Mouse (Mus musculus): Measurements from ENCODE around the gene Lemd1.

The Lemd1 gene

GRCm38 (mm10) chr1:132164780-132165518 lies 26.3 kb upstream of the Lemd1 start:
- no peak for DNase-seq (ENCODE audit: low spot score in 2 of 2)

GRCm38 (mm10) chr1:132165859-132166258 lies 25.4 kb upstream of the Lemd1 start:
- DNase-seq (ENCODE audit: low spot score in 2 of 2): no peak

GRCm38 (mm10) chr1:132168115-132168767 lies 23.0 kb upstream of the Lemd1 start:
- DNase-seq (ENCODE audit: low spot score in 2 of 2): no peak

- no peak for DNase-seq (ENCODE audit: low spot score in 2 of 2)
These were observed 20.5 kb upstream of the Lemd1 start for GRCm38 (mm10) chr1:132170698-132171097.

- DNase-seq (ENCODE audit: low spot score in 2 of 2): no peak
These were observed 19.6 kb upstream of the Lemd1 start for GRCm38 (mm10) chr1:132171619-132172018.

- DNase-seq (ENCODE audit: low spot score in 2 of 2): no peak
These were observed 4.9 kb upstream of the Lemd1 start for GRCm38 (mm10) chr1:132186303-132186702.

- no peak for DNase-seq (ENCODE audit: low spot score in 2 of 2)
These were observed 2.7 kb upstream of the Lemd1 start for GRCm38 (mm10) chr1:132188442-132189066.

- DNase-seq (ENCODE audit: low spot score in 2 of 2): no peak
These were observed 2.0 kb upstream of the Lemd1 start for GRCm38 (mm10) chr1:132189231-132189630.

GRCm38 (mm10) chr1:132190040-132190513 lies 1.2 kb upstream of the Lemd1 start:
- peak in 1 of 2 experiments; percentile 60 for DNase-seq (ENCODE audit: low spot score in 2 of 2)

GRCm38 (mm10) chr1:132190621-132191092 lies 574 bp upstream of the Lemd1 start:
- DNase-seq (ENCODE audit: low spot score in 2 of 2): peak in 1 of 2 experiments; percentile 25

- peak in 1 of 2 experiments; percentile 36 for DNase-seq (ENCODE audit: low spot score in 2 of 2)
These were observed 802 bp downstream of the Lemd1 start for GRCm38 (mm10) chr1:132191786-132192680.

- no peak for DNase-seq (ENCODE audit: low spot score in 2 of 2)
These were observed 2.6 kb downstream of the Lemd1 start for GRCm38 (mm10) chr1:132193806-132194205.

GRCm38 (mm10) chr1:132194624-132195023 lies 3.4 kb downstream of the Lemd1 start:
- no peak for DNase-seq (ENCODE audit: low spot score in 2 of 2)

GRCm38 (mm10) chr1:132195100-132195499 lies 3.9 kb downstream of the Lemd1 start:
- DNase-seq (ENCODE audit: low spot score in 2 of 2): no peak

- DNase-seq (ENCODE audit: low spot score in 2 of 2): no peak
These were observed 4.5 kb downstream of the Lemd1 start for GRCm38 (mm10) chr1:132195681-132196080.

GRCm38 (mm10) chr1:132196337-132196736 lies 5.1 kb downstream of the Lemd1 start:
- DNase-seq (ENCODE audit: low spot score in 2 of 2): no peak

- no peak for DNase-seq (ENCODE audit: low spot score in 2 of 2)
These were observed 6.4 kb downstream of the Lemd1 start for GRCm38 (mm10) chr1:132197666-132198065.

GRCm38 (mm10) chr1:132198401-132199071 lies 7.3 kb downstream of the Lemd1 start:
- DNase-seq (ENCODE audit: low spot score in 2 of 2): no peak

GRCm38 (mm10) chr1:132199244-132199643 lies 8.0 kb downstream of the Lemd1 start:
- no peak for DNase-seq (ENCODE audit: low spot score in 2 of 2)

- DNase-seq (ENCODE audit: low spot score in 2 of 2): peak in 1 of 2 experiments; percentile 31
These were observed 8.7 kb downstream of the Lemd1 start for GRCm38 (mm10) chr1:132199934-132200333.
